Mouse (Mus musculus) liver, embryonic 14.5 days (tissue): Measurements from ENCODE around the gene Alb.

Source experiments
- CTCF ChIP-seq: IDR thresholded peaks from 2 replicates; pipeline ENCODE4 v1.5.1; 2016; ENCODE audit warnings: antibody characterized with exemption, low read depth, control low read depth
- EP300 ChIP-seq: IDR thresholded peaks from 2 replicates; pipeline ENCODE4 v1.6.1; 2016; ENCODE audit warnings: antibody characterized with exemption, low read depth

GRCm38 (mm10) chr5:90515561-90515960, 54.9 kb downstream of the Alb start:
- TF ChIP-seq CTCF (no peak), EP300 (no peak)
